Mouse (Mus musculus): ENCODE measurements at regions not wholly inside any gene's neighbourhood (a gene's known extent, or its start where the extent isn't known, plus 50 kb on each side); places are given as distances from the start of the nearest gene placed in this dataset.

- DNase-seq (ENCODE audit: low spot score), result no peak
Observed at GRCm38 (mm10) chr3:105227551-105227950, 160.9 kb downstream of the 4930564D02Rik start.

DNA sequence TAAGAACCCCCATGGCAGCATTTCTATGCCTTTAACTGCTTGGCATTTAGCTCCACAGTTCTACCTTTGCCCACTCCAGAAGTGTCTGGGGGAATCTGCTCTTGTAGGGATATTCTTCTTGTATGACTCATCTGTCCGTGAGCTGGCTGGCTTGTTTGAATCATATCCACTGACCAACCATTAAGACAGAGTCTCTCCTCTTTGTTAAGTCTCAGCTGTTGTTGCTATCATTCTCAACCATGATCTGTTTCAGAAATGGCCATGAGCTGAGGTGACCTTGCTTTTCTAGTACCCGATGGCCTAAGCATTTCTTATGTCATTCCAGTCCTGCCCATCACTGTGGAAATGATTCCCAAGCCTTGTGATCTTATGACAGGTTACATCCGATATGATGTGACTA, 161.8 kb downstream of the 4930564D02Rik start:
- no peak for DNase-seq (ENCODE audit: low spot score)

GRCm38 (mm10) chr3:105241048-105241447, 174.4 kb downstream of the 4930564D02Rik start:
- DNase-seq (ENCODE audit: low spot score), result no peak

GRCm38 (mm10) chr3:105257096-105257495, 190.5 kb downstream of the 4930564D02Rik start:
- DNase-seq (ENCODE audit: low spot score), result no peak

DNA sequence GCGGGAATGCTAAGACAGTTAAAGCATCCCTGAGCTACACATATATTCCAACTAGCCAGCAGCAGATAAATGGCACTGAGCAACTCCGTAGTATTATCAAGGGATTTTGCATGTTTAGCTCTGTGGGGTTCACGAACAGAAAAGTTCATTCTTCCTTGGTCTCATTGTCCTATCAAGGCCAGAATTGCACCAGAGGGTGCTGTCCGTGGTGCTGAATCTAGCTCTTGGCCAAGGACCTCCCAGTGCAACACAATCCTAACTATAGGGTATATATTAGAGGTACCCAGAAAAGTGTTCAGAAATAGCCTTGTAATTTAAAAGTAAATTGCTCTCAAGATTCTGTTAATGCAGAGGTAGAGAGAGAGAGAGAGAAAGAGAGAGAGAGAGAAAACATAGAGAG, 176.9 kb upstream of the Kcnd3 start:
- DNase-seq (ENCODE audit: low spot score), result peak; percentile 40

- DNase-seq (ENCODE audit: low spot score), result no peak
Observed at GRCm38 (mm10) chr3:105280971-105281370, 171.2 kb upstream of the Kcnd3 start.

DNA sequence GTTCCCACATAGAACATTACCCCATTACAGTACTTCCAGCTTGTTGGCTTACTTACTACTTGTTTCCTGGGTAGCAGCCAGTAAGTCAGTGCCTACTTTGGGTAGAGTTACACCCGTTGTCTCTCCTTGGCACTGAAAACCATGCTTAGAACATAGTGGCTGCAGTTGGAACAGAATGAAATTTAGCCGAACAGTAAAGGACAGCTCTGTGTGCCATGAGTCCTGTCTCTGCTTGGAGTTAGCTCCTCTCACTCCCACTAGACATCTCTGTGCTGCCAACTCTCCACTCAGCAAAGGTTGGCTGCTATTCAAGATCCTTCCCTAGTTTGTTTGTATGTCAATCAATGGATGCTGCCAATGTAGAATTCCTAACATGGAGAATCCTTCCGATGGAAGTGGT, 170.4 kb upstream of the Kcnd3 start:
- DNase-seq (ENCODE audit: low spot score), result no peak

- DNase-seq (ENCODE audit: low spot score), result no peak
Observed at GRCm38 (mm10) chr3:105298273-105298672, 153.9 kb upstream of the Kcnd3 start.

GRCm38 (mm10) chr3:105300693-105301548, 151.2 kb upstream of the Kcnd3 start:
- no peak for DNase-seq (ENCODE audit: low spot score)

DNA sequence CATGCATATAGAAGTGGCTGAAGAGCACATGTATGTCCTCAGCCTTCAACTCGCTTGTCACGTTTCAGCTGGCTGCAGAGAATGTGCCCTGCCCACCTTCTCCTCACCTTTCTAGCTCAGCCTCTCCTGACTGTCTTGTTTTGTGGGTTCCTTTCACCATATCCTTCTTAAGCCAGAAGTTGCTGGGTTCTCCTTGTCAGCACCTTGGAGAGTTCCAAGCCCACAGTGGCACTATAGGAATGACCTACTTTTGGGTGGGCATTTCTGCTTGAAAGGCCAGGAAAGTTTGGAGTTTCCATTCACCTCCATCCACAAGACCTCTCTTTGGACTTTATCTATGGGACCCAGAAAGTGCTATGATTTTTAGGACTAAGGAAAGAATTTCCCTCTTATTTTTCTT, 144.5 kb upstream of the Kcnd3 start:
- DNase-seq (ENCODE audit: low spot score), result no peak

- no peak for DNase-seq (ENCODE audit: low spot score)
Observed at GRCm38 (mm10) chr3:105309020-105309419, 143.1 kb upstream of the Kcnd3 start.

- no peak for DNase-seq (ENCODE audit: low spot score)
Observed at GRCm38 (mm10) chr3:105353268-105353667, 98.9 kb upstream of the Kcnd3 start.

DNA sequence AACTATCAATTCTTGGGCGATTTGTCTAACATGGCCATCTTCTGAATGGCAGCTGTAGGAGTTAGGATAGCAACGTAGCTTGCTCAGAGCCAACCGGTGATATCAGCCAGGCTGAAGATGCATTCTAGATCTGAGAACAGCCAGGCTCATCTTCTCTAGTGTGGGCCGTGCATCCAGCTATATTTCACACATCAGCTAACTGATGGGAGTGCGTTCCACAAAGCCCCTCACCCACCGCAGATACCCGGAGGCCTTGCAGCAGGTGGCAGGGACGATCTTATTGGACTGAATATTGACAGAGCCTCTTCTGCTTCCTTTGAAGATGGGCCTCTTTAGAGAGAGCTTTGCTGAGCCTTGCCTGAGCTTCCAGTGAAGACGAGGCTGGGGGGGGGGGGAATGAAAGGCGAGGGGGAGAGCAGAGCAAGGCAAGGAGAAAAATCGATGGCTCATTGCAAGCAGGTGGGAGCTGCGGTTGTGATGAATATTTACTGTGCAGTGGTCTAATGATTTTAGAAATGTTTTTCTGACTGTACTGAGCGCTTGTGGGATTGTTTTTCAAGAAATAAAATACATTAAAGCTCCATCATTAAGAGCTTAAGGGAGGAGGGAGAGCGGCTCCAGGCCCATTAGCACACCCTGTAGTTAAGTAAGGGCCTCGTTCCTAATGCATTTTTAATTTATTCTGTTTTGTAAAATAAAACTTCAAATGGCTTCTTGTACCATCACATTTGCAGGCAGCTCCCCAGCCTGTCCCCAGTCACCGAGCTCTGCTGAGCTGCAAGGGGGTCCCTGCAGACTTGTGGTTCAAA, 97.8 kb upstream of the Kcnd3 start:
- no peak for DNase-seq (ENCODE audit: low spot score)

DNA sequence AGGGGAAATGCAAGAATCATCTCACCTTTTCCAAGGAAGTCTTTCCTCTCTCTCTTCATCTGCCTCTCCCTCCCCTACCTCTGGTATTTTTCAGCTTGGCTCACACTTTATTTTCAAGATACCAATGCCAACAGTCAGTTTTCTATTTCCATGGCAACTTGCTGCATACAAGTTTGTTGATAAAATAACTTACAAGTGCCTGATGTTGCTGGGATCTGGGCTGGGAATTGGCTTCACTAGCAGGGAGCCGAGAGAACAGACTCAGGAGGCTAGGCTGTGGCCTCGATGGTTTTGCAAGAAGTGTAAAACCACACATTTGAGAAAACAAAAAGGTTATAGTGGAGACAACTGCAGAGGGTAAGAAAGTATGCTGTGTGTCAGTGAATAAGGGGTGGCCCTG, 94.6 kb upstream of the Kcnd3 start:
- no peak for DNase-seq (ENCODE audit: low spot score)

- DNase-seq (ENCODE audit: low spot score), result no peak
Observed at GRCm38 (mm10) chr3:105359636-105360035, 92.5 kb upstream of the Kcnd3 start.

DNA sequence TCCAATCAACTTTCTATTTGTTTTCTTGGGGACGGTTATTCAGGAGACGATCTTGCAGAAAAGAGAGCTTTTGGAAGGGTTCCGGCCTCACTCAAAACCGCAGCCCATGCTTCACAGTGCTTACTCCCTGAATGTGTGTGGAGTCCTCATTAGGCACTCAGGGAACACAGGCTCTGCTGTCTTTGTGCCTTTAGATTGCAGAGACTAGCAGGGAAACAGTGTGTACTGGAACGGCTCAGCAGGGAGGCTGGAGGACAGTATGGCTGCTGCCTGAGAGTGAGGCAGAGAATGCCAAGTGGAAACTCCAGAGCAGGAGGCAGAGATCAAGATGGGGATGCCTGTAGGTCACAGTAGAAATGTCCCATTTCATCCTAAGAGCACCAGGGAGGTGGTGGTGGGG, 87.4 kb upstream of the Kcnd3 start:
- DNase-seq (ENCODE audit: low spot score), result no peak

DNA sequence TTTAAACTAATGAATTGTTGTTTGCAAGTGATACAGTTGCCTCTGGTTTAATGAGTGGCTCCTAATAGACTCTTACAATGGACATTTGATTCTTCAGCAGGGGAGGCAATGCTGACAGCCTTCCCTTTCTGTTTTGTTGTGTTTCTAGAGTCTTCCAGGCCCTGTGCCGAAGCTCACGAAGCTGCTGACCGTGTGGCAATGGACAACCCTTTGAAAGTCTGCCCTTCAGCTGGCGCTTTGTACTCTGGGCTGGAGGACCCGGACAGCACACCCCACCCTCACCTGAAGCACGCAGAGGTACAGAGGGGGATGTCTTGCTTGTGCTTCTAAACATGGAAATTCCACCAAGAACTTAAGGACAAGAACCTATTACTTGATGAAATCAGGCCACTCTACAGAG, 85.3 kb upstream of the Kcnd3 start:
- DNase-seq (ENCODE audit: low spot score), result no peak

DNA sequence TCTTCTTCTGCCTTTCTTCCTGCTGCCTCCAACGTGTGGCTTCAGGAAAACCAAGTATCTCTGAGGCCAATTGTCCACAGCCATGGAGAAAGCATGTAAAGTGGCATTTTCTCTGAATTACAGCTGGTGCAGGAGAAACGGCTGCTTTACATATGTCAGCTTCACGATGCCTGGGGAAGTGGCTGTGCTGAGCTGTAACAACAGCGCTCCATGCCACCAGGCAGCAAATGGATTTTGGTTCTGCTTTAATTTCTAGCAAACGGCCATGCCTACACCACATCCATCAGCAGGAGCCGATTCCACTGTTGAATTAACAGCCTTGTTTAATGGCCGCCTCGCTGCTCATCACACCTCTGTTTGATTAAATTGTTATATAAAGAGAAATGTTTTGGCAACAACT, 84.2 kb upstream of the Kcnd3 start:
- DNase-seq (ENCODE audit: low spot score), result no peak

DNA sequence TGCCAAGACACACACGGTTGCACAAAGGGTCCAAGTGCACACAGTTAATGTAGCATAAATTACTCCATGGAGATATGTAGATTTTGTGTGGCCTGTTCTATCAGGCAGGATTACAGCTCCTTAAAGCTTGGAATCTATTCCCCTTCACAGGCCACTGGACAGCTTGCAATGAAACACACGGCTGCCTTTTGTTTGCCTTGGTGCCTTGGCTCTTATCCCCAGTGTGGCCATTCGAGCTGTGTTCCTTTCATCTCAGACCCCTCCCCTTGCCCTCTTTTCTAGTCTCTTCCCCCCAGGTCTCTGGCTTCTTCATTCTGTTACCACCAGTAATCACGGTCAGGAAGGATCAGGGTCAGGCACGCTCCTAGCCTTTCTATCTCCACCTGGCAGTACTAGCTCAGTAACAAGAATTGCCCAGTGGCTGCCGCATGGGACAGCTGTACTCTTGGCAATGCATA, 79.7 kb upstream of the Kcnd3 start:
- DNase-seq (ENCODE audit: low spot score), result no peak

DNA sequence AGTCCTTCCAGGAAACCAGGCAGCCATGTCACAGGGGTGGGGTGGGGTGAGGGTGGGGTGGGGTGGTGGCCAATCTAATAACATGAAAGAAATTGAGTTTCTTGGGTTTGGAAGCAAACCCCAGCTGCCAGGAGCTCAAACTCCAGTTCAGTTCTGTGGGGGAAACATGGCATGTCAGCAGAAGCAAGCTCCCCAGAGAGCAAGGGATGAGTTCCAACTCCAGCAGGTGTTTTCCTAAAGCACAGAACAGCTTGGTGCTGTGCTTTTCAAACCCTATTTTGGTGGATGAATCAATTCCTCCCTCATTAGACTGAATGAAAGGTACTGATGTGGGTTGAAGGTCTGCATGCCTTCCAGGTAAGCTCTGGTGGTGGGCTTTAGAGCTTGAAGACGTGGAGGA, 77.8 kb upstream of the Kcnd3 start:
- DNase-seq (ENCODE audit: low spot score), result no peak

DNA sequence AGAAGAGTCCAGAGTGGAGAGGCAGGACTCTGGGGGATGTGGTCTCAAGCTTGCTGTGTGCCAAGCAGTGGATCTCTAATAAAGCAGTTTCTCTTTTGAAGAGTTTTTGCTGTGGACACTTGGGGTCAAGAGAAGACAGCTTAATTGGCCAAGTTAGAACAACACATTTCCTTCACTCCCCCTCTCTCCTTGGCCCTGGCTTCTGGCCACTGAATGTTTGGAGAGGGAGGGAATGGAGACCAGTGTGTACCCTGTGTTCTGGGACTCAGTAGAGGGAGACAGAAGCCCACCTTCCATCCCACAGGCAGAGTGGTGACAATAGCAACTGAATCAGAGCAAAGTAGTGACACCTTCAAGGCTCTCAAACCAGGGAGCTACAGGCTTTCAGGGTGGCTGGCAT, 77.3 kb upstream of the Kcnd3 start:
- no peak for DNase-seq (ENCODE audit: low spot score)

DNA sequence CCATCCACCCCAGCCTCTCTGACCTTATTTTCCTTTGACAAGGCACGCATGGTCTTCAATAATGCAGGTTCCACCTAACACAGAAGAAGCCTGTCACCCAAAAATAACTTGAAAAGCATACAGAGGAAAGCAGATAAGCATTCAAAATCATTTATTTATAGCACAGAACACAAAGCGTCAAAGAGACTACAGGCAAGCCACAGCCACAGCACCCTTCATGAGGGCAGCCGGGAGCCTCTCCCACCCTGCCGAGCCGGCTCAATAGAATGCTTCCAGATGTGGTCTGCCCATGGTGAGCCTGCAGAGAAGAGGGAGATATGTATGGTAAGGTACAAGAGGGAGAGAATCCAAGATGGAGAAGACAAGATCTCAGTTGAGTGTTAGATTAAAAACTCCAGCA, 76.7 kb upstream of the Kcnd3 start:
- no peak for DNase-seq (ENCODE audit: low spot score)

DNA sequence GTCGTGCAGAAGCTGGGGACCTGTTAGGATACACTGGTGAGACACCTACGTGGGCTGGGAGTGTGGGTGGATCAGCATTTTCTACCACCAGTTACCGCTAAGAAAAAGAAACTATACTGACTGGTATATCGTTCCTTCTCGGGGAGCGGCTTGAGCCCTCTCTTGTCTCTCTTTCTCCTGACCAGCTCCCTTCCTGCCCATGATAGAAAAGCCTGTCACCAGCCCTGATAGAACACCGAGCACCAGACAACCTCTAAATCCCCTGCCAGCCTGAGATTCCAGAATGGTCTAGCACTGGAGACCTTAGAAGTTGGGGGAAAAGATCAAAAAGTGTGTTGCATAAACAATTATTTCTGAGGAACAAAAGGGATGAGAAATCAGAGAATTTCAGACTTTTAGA, 76.3 kb upstream of the Kcnd3 start:
- DNase-seq (ENCODE audit: low spot score), result no peak
